Mouse (Mus musculus) retina, postnatal 7 days (tissue): ENCODE results near the gene Rpap3.
A peak's percentile ranks its signal among the peaks of the same experiment; 100 is the strongest.

Source experiments
- DNase-seq: peaks from one replicate; pipeline ENCODE4 v3.0.0-alpha.2; 2012; ENCODE audit warnings: low read depth, low spot score

The Rpap3 gene

DNA sequence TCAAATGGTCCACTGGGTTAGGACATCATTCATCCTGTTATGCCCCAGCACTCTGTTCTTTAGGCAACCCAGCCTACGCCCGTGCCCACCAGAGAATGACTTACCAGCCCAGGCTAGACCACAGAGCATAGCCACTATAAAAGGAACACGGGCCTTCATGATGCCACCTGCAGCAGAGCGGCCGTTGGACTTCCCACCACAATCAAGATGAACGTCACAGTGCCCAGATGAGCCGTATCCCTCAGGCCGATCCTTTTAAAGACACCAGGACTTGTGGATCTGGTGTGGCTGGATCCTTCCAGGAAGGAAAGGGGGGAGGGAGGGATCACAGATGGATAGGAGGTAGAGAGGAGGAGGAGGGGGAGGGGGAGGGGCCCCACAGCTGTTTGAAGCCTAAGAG is 25.5 kb upstream of the Rpap3 start, which contains the start of gene Endou:
Gene Endou (minus strand): TSS at position 229 of the 400 bp plus-strand sequence.
- DNase-seq: no peak

DNA sequence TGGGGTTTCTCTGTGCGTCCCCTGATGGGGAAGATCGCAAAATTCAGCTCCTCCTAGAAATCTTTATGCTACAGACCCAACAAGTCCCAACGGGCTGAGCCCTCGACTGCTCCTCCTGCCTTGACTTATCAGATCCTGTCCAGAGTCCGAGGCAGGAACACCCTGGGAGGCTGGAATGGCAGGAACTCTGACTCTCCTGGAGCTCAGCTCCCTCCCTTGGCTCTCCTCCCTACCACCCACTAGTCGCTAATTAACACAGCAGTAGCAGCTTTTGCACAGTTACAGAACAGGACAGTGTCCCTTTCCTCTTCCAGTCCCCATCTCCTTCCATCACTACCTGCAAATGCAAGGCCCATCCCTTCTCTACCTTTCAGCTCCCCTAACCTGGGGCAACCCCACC is 24.7 kb upstream of the Rpap3 start:
- DNase-seq: no peak

DNA sequence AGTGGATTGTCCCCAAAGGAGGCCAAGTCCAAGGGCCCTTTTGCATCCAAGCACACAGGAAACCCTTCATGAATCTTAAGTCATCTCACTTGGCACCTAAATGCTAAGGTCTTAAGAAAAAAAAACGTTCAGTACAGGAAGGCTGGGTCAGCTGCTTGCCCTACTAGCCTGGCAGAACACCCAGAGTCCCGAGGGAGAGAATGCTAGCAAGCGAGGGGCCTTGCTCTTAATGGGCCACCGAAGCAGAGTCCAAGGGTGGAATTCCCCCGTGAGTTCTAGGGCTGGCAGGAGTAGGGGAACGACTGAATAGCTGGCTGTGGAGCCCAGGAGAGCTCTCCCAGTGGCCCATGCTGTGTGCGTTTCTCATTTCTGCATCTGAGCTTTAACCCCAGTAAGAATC is 23.2 kb upstream of the Rpap3 start:
- no peak for DNase-seq

DNA sequence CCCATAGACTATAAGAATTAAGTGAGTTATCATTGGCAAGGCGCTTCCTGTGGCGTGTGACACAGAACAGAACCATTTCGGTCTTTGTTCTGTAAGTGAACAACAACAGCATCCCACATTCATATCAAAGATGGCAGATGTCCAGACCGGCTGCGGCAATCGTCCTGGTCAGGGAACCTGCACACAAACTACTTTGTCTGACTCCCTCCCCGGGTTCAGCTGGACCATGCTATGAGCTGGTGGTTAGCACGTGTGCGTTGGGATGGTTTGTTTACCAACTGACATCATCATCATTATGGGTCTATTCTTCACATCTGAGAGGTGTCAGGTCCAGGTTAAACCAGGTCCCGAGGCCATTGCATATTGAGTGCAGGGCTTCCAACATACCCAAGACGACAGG is 22.8 kb upstream of the Rpap3 start:
- DNase-seq: no peak

DNA sequence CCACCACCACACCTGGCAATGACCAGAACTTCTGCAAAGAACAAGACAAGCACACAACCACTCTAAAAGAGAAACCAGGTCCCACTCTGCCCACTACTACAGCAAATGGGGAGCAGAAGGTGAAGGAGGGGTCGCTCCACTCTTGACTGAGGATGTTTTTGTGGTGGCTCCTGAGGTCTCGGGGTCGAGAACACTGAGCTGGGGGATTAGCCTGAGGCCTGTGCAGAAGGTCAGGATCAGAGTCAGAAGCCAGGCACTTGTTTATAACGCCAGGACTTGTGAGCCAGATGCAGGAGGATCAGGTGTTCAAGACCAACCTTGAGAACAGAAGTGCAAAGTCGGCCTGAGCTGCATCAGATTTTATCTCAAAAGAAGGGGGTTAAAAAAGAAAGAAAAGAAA is 21.9 kb upstream of the Rpap3 start:
- DNase-seq: no peak

DNA sequence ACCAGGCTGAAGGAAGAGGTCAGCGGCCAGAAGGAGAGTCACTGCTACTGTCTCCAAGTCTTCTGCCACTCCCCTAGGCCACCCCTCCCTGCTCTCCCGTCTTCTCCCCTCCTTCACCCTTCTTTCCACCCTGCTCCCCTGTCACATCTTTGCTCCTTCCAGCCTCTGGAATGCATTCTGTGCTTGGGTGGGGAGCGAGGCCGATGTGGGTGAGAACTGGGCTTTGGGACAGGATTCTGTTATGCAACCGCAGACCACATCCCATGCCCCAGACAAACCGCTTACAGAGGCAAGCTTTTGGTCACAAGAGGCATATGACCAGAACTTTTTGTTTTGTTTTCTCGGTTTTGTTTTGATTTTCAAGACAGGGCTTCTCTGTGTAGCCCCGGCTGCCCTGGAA is 21.4 kb upstream of the Rpap3 start:
- no peak for DNase-seq

DNA sequence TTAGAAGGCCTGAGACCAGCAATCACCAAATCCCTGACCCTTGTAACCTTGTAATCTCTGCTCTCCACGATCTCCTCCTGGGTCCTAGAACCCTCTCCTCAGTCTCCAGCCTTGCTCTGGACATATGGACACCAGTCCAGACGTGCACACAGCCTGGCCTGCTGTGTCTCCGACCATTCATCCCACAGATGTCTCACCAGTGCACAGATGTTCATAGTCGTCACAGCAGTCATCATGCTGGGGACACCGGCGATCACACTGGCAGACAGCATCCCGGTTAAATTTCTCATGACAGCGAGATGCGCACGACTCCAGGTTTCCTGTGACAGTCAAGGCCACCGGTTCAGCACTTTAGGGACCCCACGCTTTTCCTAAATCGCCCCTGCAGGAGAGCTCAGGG is 20.7 kb upstream of the Rpap3 start:
- DNase-seq: no peak

DNA sequence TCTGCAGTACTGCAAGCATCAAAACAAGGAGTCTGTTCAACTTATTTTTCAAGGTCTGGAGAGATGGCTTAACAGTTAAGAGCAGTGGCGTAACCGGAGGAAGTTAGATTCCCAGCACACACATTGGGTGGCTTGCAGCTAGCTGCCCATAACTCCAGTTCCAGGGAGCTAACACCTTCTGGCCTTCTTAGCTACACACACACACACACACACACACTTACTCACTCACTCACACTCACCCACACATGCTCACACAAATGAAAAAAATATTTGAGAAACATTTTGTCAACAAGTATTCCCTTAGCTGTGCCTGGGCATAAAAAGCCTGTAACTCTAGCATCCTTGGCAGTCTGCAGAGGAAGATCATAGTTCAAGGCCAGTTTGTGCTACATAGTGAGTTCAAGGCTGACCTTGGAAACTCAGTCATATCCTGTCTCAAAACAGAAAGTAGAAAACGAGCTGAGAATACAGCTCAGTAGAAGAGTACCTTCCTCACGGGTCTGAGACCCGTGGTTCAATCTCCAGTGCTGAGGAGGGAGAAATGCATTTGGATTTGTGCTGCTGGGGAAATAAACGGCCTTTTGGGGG is 19.7 kb upstream of the Rpap3 start:
- no peak for DNase-seq

DNA sequence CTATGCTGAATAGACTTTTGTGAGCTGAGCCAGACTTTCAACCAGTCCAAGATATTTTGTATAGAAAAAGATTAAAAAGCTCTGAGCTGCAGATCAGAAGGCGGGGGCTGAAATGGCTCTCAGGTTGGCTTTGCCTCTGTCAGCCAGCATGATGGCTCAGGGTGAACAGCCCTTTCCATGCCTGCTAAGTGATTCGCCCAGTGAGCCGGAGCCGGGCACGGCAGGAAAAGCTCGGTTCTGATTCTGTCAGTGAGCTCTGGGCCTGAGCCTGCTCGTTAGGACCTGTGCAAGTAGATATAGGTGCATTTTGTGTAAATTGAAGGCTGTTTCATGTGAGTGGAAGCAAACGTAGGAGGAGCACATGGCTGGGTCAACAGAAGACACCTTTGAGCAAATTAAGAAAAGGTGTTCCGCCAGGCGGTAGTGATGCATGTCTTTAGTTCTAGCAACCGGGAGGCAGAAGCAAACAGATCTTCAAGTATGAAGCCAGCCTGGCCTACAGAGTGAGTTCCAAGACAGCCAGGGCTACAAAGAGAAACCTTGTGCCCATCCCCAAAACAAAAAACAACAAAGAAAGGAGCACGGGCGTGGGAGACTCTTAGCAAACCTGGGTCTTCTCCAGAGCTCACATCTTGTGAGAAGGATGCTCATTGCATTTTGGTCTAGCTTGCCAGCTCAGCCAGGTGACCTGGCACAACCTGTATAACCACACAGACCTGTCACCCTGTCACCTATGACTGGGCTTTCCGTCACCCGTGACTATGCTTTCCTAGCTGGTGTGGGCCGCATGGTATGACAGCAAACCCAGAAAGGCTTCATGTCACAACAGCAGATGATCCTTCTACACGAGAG is 18.9 kb upstream of the Rpap3 start:
- DNase-seq: no peak

DNA sequence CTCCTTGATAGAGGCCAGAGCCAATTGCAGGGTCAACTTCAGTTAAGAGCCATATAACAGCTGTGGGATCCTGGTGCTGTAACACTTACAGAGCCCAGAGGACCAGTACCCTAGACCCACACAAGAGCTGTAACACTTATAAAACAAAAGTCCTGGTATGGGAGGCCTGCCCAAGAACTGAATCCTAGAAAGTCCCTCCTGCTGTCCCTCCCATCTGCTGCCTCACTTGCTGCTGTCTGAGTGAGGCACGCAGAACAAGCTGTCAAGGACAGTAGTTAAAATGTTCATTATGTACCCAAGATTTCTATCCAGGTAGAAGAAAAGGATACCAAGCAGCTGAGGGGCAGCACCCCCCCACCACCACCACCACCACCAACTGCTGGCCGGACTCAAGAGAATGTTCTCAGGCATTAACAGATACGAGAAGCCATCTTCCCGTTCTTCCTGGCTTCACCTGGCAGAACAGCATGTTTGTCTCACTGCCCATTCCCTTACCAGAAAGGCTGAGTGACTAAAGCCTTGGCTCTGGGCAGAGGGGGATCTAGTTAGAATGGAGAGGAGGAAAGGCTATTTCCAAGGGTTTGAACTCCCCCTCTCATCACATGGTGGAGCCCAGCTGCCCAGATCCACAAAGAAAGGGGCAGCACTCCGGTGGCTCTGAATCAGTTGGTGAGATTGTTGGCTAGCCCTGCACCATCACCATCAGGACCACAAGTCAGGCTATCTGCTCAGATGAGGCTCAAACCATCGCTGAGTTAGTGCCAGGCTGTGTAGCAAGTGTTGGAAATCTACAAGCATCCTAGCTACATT is 18.1 kb upstream of the Rpap3 start:
- no peak for DNase-seq

DNA sequence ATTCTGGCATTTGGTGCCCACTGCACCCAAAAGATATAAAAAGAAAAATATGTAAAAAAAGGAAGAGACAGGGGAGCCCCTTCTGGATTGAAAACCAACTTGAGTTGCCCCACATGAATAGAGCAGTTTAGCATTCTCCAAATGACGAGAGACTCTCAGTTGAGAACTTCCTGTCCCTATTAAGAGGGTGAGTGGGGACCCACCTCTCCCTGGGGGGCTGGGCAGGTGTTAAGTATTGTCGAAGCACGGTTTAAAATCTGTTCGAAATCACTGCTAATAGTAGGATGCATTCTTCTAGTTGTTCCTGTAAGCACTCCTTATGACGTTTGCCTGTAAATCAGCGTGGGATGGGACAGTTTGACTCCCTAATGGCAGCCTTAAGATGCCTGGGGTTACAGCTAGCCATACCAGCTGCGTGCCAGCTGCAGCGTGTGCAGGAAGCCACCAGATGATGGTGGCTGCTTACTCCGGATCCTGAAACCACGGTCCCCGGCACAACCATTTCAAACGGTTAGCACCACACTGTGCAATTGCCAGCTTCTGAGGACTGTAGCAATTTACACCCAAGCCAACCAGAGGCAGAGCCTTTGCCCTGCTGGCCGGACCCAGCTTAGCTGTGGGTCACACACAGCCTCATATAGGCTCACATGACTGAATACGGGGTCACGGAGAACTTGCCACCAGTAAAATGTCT is 15.5 kb upstream of the Rpap3 start:
- no peak for DNase-seq

DNA sequence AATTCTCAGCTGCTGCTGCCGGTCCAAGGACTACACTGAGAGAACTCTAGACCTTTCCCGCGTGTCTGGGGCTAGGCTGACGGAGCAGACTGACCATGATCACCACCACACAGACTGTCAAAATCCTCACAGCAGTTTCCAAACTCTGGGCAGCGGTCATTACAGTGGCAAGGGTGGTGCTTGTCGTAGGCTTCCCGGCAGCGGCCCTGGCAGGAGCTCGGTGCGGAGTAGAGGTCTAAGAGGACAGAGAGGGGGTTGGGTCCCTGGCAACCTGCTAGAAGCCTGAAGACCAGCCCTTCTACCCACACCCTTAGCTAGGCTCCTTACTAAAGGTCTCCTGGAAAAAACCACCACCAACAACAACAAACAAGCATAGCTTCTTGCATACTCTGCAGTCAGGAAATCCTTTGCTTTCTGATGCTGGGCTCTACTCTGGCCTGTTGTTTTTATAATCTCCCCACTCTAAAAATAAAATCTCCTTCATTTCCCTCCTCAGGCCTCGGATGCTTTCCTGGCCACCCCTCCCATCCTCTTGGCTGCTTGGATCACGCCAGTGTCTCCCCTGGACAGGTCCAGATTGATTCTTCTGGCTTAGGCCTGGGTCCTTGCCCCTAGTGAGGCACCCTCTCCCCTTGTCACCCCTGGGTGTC is 14.5 kb upstream of the Rpap3 start:
- no peak for DNase-seq

DNA sequence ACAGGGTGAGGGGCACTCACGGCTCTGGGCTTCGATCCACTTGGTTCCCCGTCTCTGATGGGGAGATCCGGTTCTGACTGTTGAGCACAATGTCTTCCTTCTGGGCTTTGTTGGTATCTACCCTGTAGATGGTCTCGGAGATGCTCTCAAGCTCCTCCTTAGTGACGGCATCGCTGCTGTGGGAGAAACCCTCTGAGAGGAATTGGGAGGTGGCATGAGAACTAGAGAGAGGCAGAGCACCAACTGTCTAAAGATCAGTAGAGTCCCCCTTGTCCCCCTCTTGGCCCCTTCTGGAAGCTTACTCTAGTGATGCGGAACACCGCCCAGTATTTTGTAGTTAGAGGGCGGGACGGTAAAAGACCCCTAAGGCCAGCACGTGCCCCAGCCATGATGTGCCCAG is 13.9 kb upstream of the Rpap3 start:
- DNase-seq: no peak

DNA sequence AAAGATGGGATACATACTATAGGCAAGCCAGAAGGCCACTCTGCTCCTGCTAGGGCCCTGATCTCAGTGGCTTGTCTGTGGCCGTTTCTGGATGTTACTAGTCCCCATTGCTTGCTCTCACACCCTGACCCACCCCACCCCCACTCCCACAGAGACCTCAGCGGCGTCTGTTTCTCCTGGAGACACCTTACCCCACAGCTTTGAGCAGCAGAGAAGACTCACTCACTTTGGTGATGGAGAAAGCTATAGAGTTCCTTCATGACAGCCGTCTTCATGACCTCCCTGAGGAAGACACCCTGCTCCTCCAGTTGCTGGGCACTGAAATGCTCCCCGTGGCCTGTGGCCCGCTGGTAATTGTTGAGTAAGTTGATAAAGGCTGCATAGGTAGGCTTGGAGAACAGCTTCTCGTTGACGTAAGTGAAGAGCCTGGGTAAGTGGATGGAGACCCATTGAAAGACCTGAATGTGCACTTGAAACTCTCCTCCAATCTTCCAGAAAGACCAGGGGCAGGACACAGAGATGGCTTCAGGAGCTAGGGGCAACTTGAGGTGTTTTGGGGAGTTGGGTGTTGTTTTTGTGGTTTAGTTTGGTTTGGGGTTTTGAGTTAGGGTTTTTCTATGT is 13.0 kb upstream of the Rpap3 start:
- no peak for DNase-seq

DNA sequence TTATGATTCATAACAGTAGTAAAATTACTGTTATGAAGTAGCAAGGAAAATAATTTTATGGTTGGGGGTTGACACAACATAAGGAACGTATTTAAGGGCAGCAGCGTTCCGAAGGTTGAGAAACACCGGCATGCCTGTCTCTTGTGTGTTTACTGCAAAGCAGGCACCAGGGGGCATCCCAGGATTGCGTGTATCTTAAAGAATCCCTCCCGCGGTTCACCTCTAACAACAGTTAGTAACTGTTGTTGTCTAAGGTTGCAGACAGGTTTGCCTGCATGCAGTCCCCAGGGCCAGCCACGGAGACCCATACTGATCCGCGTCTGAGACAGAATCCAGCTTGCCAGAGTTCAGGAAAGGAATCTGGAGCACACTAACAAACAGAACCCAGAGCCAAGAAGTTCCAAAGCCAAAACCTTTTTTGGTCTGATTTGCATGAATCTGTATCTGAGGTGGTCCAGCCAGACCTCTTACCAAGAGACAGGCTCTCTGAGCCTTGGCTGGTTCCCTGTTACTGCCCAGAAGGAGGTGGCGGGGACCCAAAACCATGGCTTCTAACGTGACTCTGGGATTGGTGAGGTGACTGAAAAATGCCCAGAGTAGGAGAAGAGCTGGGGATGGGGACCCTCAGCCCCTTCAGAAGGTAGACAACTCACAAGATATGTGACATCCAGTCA is 12.4 kb upstream of the Rpap3 start:
- peak; percentile 46 for DNase-seq

DNA sequence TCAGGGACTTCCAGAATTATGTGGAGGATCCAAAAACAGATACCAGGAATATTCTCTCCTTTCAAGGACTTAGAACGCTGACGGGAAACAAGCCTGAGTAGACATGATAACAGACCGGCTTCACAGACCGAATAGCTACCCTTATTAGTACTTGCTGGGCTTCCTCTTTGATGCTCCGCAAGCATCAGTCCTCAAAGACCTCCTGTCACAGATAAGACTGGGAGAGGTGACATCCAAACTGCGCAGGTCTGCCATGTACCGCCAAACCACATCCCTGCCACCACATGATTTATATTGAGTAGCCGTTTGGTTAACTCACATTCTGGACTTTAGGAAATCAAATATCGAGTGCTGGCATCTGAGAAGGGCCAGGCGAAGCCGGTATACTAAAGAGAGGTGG is 11.2 kb upstream of the Rpap3 start:
- DNase-seq: no peak

DNA sequence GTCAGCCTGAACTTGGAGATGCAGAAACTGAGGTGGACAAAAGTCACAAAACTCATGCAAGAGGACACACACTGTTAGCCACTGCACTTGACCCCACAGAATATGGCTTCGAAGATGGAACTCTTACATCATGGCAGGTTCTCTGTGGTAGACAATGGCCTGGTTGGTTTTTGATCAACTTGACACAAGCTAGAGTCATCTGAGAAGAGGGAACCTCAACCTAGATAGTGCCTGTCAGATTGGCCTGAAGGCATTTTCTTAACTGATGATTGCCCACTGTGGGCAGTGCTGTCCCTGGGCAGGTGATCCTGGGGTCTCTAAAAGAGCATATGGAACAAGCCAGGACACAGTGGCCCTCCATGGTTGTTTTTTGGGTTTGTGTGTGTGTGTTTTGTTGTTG is 10.1 kb upstream of the Rpap3 start:
- no peak for DNase-seq

DNA sequence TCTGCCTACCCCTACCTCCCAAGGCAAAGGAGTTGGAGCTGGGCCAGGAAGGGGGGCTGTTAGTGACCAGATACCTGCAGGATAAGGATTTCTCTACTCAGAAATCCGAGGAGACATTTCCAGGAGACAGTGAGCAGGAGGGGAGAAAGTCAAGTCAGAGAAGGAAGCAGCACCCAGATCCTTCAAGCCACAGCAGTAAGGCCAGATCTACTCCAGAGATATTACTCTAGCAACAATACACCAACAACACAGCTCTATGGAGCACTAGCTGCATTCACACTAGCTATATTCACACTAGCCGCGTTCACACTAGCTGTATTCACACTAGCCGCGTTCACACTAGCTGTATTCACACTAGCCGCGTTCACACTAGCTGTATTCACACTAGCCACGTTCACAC is 9.5 kb upstream of the Rpap3 start:
- DNase-seq: no peak

DNA sequence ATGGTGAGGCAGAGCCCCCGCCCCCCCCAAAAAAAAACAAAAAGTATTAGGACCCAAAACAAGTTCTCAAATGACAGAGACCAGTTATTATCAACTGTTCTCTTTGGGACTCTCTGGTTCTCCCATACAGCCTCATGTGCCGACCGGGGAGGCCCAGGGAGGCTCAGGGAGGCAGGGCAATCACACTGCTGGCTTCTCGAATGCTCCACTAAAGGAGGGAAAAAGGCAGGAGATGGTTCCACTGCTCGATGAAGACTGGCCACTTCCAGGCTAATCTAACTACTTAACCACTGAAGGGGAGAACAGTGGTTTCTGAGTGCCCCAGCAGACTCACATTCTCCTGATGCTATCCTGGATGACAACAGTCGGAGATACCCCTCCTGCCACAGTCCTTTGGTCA is 6.9 kb upstream of the Rpap3 start:
- no peak for DNase-seq

DNA sequence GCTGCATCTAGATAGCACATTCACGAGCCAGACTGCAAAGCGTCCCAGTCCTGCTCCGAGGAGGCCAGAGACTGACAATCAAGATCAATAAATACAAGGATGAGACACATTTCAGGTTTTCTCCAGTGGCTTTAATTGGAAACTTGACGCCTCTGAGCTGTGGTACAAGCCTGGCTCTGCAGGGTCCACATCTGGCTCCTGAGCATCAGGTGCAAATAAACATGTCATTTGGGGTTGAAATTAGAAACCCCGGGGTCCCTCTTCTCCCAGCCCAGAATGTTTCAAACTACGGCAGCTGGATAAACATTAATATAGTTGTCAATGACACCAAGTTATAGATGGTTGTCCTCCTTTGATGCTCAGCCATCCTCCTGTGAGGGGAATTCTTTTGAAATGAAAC is 5.3 kb upstream of the Rpap3 start:
- no peak for DNase-seq

DNA sequence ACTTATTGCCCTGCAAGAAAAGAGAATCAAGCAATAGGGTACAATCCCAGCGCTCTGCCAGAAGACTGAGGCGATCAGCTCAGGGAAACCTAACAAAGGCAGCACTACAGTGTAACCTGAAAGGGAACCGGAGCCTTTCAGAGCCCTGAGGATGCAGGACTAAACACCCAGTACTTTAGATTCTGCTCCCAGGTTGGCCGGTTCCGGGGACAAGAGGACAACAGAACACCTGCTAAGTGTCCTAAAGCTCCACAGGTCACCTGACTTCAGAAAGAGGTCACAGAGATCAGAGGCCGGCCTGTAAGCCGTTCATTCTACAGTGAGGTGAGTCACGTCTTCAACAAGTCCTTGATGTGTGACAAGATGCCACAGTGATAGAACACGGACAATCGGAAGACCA is 9.0 kb downstream of the Rpap3 start:
- no peak for DNase-seq
